Mouse (Mus musculus) liver, embryonic 12.5 days (tissue): ENCODE measurements around the gene Cdkn2d. TPM values are rescaled to one million over a fixed set of nuclear protein-coding genes. Genes with fewer than 3 reads are reported as not detected.
"Not testable (repeated sequence)": the region's sequence is repeated elsewhere in the genome, so short reads cannot be mapped to it uniquely, and the experiment has no call there.

ENCODE experiments used
- ATAC-seq: fragments of 200-750 bp; cut with Nextera tagmentation; 2 replicates; pipeline ENCODE4 v1.8.0; 2017; ENCODE audit warnings: moderate number of reproducible peaks, mild to moderate bottlenecking, moderate library complexity
- H3K27ac ChIP-seq: fragments of 300-500 bp; sonication (generic); 2 replicates; pipeline ENCODE4 v1.5.1; 2016; ENCODE audit warnings: mild to moderate bottlenecking
- H3K27me3 ChIP-seq: fragments of 300-500 bp; sonication (generic); replicated peaks from 2 replicates; pipeline ENCODE4 v1.6.1; 2016; ENCODE audit warnings: mild to moderate bottlenecking, moderate library complexity
- H3K36me3 ChIP-seq: fragments of 300-500 bp; sonication (generic); 2 replicates; pipeline ENCODE4 v1.6.1; 2016; ENCODE audit warnings: mild to moderate bottlenecking, moderate library complexity
- H3K4me1 ChIP-seq: fragments of 300-500 bp; sonication (generic); 2 replicates; pipeline ENCODE4 v1.6.1; 2016
- H3K4me2 ChIP-seq: fragments of 300-500 bp; sonication (generic); 2 replicates; pipeline ENCODE4 v1.6.1; 2016; ENCODE audit warnings: mild to moderate bottlenecking, moderate library complexity
- H3K4me3 ChIP-seq: fragments of 300-500 bp; sonication (generic); 2 replicates; pipeline ENCODE4 v1.5.1; 2016; ENCODE audit warnings: mild to moderate bottlenecking, moderate library complexity
- H3K9ac ChIP-seq: fragments of 300-500 bp; sonication (generic); 2 replicates; pipeline ENCODE4 v1.6.1; 2016; ENCODE audit warnings: mild to moderate bottlenecking, moderate library complexity
- H3K9me3 ChIP-seq: fragments of 300-500 bp; sonication (generic); replicated peaks from 2 replicates; pipeline ENCODE4 v1.6.1; 2016; ENCODE audit warnings: mild to moderate bottlenecking, moderate library complexity
- WGBS: fragments of 180-500 bp; shearing (Covaris S2); methylation state at CpG from one replicate; pipeline ENCODE4 v1.1.7; 2016; ENCODE audit not compliant: insufficient replicate concordance; 5-methylcytosine and 5-hydroxymethylcytosine counted together
- polyA plus RNA-seq: library from polyadenylated mRNA; unstranded; fragments of >200 nt; fragmentation: Nextera tagmentation; extraction: Ambion mirVana; gene quantifications from 2 replicates; pipeline ENCODE4 v1.2.1, GENCODE M21; 2016

Cdkn2d gene
- polyA plus RNA-seq, 1 experiment from 2014 or later, result 87.4 TPM

- Histone ChIP-seq H3K36me3 (peaks cover 3% of the 10 kb centered on the region; the same call in 1 of the 2 replicates), H3K4me1 (peaks cover 71% of the 10 kb centered on the region), H3K27ac (no peak overlapping the region), H3K9ac (no peak overlapping the region), H3K9me3 (no peaks in the 10 kb centered on the region), H3K4me3 (no peak overlapping the region), H3K4me2 (no peak overlapping the region), H3K27me3 (no peaks in the 10 kb centered on the region)
- ATAC-seq, result no peak
- WGBS, result 36% methylated on average over 3 of the region's 3 CpGs
Observed at GRCm38 (mm10) chr9:21328041-21328440, 36.8 kb upstream of the Cdkn2d start.

GRCm38 (mm10) chr9:21327569-21327968 lies 36.4 kb upstream of the Cdkn2d start:
- WGBS, result 33% methylated on average over 3 of the region's 3 CpGs
- no peak overlapping the region for H3K4me2 ChIP-seq
- H3K9ac ChIP-seq, result no peak overlapping the region
- peaks cover 70% of the 10 kb centered on the region for H3K4me1 ChIP-seq
- H3K27ac ChIP-seq, result peak overlapping the region; percentile 17; the same call in 1 of the 2 replicates
- peaks cover 3% of the 10 kb centered on the region; the same call in 1 of the 2 replicates for H3K36me3 ChIP-seq
- no peaks in the 10 kb centered on the region for H3K9me3 ChIP-seq
- H3K4me3 ChIP-seq, result no peak overlapping the region
- no peaks in the 10 kb centered on the region for H3K27me3 ChIP-seq
- no peak for ATAC-seq

- WGBS, result 33% methylated on average over 11 of the region's 11 CpGs
Observed at GRCm38 (mm10) chr9:21324269-21324668, 33.1 kb upstream of the Cdkn2d start.

GRCm38 (mm10) chr9:21322917-21323297 lies 31.7 kb upstream of the Cdkn2d start:
- not testable (repeated sequence) for H3K27me3 ChIP-seq, H3K9me3 ChIP-seq, H3K4me3 ChIP-seq, ATAC-seq, H3K36me3 ChIP-seq, H3K27ac ChIP-seq
- peak overlapping the region; percentile 4; the same call in 1 of the 2 replicates for H3K9ac ChIP-seq
- WGBS, result 66% methylated on average over 8 of the region's 8 CpGs
- peak overlapping the region; percentile 90 for H3K4me2 ChIP-seq
- peaks cover 69% of the 10 kb centered on the region for H3K4me1 ChIP-seq

More at GRCm38 (mm10) chr9:21324269-21324668, 33.1 kb upstream of the Cdkn2d start:
- Histone ChIP-seq H3K4me3 (no peak overlapping the region), H3K27me3 (no peaks in the 10 kb centered on the region), H3K27ac (no peak overlapping the region), H3K36me3 (no peaks in the 10 kb centered on the region; the same call in 1 of the 2 replicates), H3K4me1 (peaks cover 71% of the 10 kb centered on the region), H3K9ac (no peak overlapping the region), H3K9me3 (peaks cover 4% of the 10 kb centered on the region; the same call in 1 of the 2 replicates), H3K4me2 (no peak overlapping the region)
- no peak for ATAC-seq

- peak overlapping the region; percentile 82 for H3K27ac ChIP-seq
- peaks cover 4% of the 10 kb centered on the region; the same call in 1 of the 2 replicates for H3K9me3 ChIP-seq
- H3K4me3 ChIP-seq, result peak overlapping the region; percentile 68
- H3K36me3 ChIP-seq, result no peaks in the 10 kb centered on the region; the same call in 1 of the 2 replicates
- no peaks in the 10 kb centered on the region for H3K27me3 ChIP-seq
- peak overlapping the region; percentile 90 for H3K4me2 ChIP-seq
- H3K9ac ChIP-seq, result peak overlapping the region; percentile 80
- 60% methylated on average over 19 of the region's 19 CpGs for WGBS
- no peak for ATAC-seq
- H3K4me1 ChIP-seq, result peaks cover 64% of the 10 kb centered on the region
Observed at GRCm38 (mm10) chr9:21322211-21322916, 31.2 kb upstream of the Cdkn2d start.

- peak; percentile 68 for ATAC-seq
- H3K9ac ChIP-seq, result peak overlapping the region; percentile 80
- H3K36me3 ChIP-seq, result no peaks in the 10 kb centered on the region; the same call in 1 of the 2 replicates
- H3K27me3 ChIP-seq, result no peaks in the 10 kb centered on the region
- WGBS, result 2% methylated on average over 6 of the region's 6 CpGs
- H3K4me1 ChIP-seq, result peaks cover 60% of the 10 kb centered on the region
- H3K9me3 ChIP-seq, result peaks cover 4% of the 10 kb centered on the region; the same call in 1 of the 2 replicates
- peak overlapping the region; percentile 68 for H3K4me3 ChIP-seq
- peak overlapping the region; percentile 90 for H3K4me2 ChIP-seq
- H3K27ac ChIP-seq, result peak overlapping the region; percentile 82
Observed at GRCm38 (mm10) chr9:21321513-21321835, 30.3 kb upstream of the Cdkn2d start.

GRCm38 (mm10) chr9:21320619-21321512 lies 29.7 kb upstream of the Cdkn2d start, which contains the start of gene Slc44a2:
Gene Slc44a2 (plus strand): TSS chr9:21320698.
- H3K4me3 ChIP-seq, result peak within 1 kb of the TSS; percentile 68
- peak; percentile 89 for ATAC-seq
- H3K36me3 ChIP-seq, result no peaks in the 10 kb centered on the region; the same call in 1 of the 2 replicates
- peaks cover 4% of the 10 kb centered on the region; the same call in 1 of the 2 replicates for H3K9me3 ChIP-seq
- WGBS, result under 1% methylated on average over 52 of the region's 52 CpGs
- no peaks in the 10 kb centered on the region for H3K27me3 ChIP-seq
- peak within 1 kb of the TSS; percentile 82 for H3K27ac ChIP-seq
- H3K4me1 ChIP-seq, result peaks cover 62% of the 10 kb centered on the region
- peak within 1 kb of the TSS; percentile 80 for H3K9ac ChIP-seq
- H3K4me2 ChIP-seq, result peak within 1 kb of the TSS; percentile 90

- H3K9me3 ChIP-seq, result peaks cover 4% of the 10 kb centered on the region; the same call in 1 of the 2 replicates
- H3K36me3 ChIP-seq, result no peaks in the 10 kb centered on the region; the same call in 1 of the 2 replicates
- H3K9ac ChIP-seq, result peak overlapping the region; percentile 80; the same call in 1 of the 2 replicates
- peak overlapping the region; percentile 90 for H3K4me2 ChIP-seq
- WGBS, result 33% methylated on average over 4 of the region's 4 CpGs
- peak overlapping the region; percentile 82; the same call in 1 of the 2 replicates for H3K27ac ChIP-seq
- no peak; the same call in 1 of the 2 replicates for ATAC-seq
- no peaks in the 10 kb centered on the region for H3K27me3 ChIP-seq
- H3K4me3 ChIP-seq, result peak overlapping the region; percentile 68
- H3K4me1 ChIP-seq, result peaks cover 65% of the 10 kb centered on the region
Observed at GRCm38 (mm10) chr9:21320280-21320618, 29.0 kb upstream of the Cdkn2d start.

GRCm38 (mm10) chr9:21319503-21319902 lies 28.3 kb upstream of the Cdkn2d start:
- no peak for ATAC-seq
- Histone ChIP-seq H3K9ac (no peak overlapping the region), H3K4me2 (no peak overlapping the region), H3K36me3 (no peaks in the 10 kb centered on the region), H3K4me3 (no peak overlapping the region), H3K27ac (no peak overlapping the region), H3K9me3 (peaks cover 4% of the 10 kb centered on the region; the same call in 1 of the 2 replicates), H3K27me3 (no peaks in the 10 kb centered on the region), H3K4me1 (peaks cover 69% of the 10 kb centered on the region)
- 89% methylated on average over 4 of the region's 4 CpGs for WGBS

- no peak for ATAC-seq
- peaks cover 71% of the 10 kb centered on the region for H3K4me1 ChIP-seq
- 64% methylated on average over 6 of the region's 6 CpGs for WGBS
- H3K36me3 ChIP-seq, result no peaks in the 10 kb centered on the region
- H3K4me3 ChIP-seq, result no peak overlapping the region
- H3K27ac ChIP-seq, result peak overlapping the region; percentile 23; the same call in 1 of the 2 replicates
- H3K9me3 ChIP-seq, result peaks cover 4% of the 10 kb centered on the region; the same call in 1 of the 2 replicates
- no peak overlapping the region for H3K4me2 ChIP-seq
- H3K9ac ChIP-seq, result no peak overlapping the region
- no peaks in the 10 kb centered on the region for H3K27me3 ChIP-seq
Observed at GRCm38 (mm10) chr9:21318792-21319191, 27.6 kb upstream of the Cdkn2d start.

- no peaks in the 10 kb centered on the region for H3K36me3 ChIP-seq
- H3K4me3 ChIP-seq, result no peak overlapping the region
- WGBS, result 52% methylated on average over 7 of the region's 7 CpGs
- peaks cover 70% of the 10 kb centered on the region for H3K4me1 ChIP-seq
- H3K27me3 ChIP-seq, result peaks cover 11% of the 10 kb centered on the region
- H3K27ac ChIP-seq, result no peak overlapping the region
- no peak overlapping the region for H3K4me2 ChIP-seq
- no peak for ATAC-seq
- no peak overlapping the region for H3K9ac ChIP-seq
- H3K9me3 ChIP-seq, result peaks cover 4% of the 10 kb centered on the region; the same call in 1 of the 2 replicates
Observed at GRCm38 (mm10) chr9:21316696-21317095, 25.5 kb upstream of the Cdkn2d start.
